7 mouse cellular contexts compared by ENCODE assay signal in genomic region chr17:12723986-12724766, GRCm38 (mm10). TPM values are rescaled to one million over a fixed set of nuclear protein-coding genes. Genes with fewer than 3 reads are reported as not detected.
A peak's percentile ranks its signal among the peaks of the same experiment; 100 is the strongest.
DNase-seq lines count a peak whose midpoint lies in the region; TF ChIP-seq lines count a peak whose summit lies in the region.

No protein-coding gene starts in this region.

- DNase-seq in MEL (ENCODE audit: low read depth, low spot score) (peak; percentile 70), liver (peak; percentile 38)
- peak; percentile 66 for DNase-seq in adrenal gland, postnatal 14 days
- DNase-seq in heart, postnatal 10 days, result peak; percentile 72 to 74
- no peak for DNase-seq in left cerebral cortex, postnatal 25 days (ENCODE audit: low spot score in 2 of 2)
- no peak for DNase-seq in retina, postnatal 1 day
- DNase-seq in embryo, embryonic 10 days (ENCODE audit: low spot score), result no peak

- no peak for TF ChIP-seq CTCF in MEL (IDR thresholded peaks at IDR 0.05 in 2 of 3, conservative IDR thresholded peaks at IDR 0.05 in 1 of 3; ENCODE audit: control insufficient read depth in 1 of 3, insufficient read depth in 1 of 3, low read depth in 2 of 3, low read length in 3 of 3, poor library complexity in 1 of 3, severe bottlenecking in 1 of 3)

- no peak for TF ChIP-seq RAD21 in MEL (IDR thresholded peaks at IDR 0.05; ENCODE audit: low read depth, low read length)

- no peaks in the 10 kb centered on the region for H3K27me3 ChIP-seq in MEL (ENCODE audit: control insufficient read depth in 1 of 2, insufficient read depth in 2 of 2, low read length in 2 of 2)

- no peaks in the 10 kb centered on the region for H3K9me3 ChIP-seq in MEL (replicated peaks; ENCODE audit: insufficient read depth, low read length)

- H3K79me2 ChIP-seq in MEL (ENCODE audit: control insufficient read depth, insufficient read depth, low read length, poor library complexity), result no peaks in the 10 kb centered on the region

- TF ChIP-seq POLR2A in MEL (IDR thresholded peaks at IDR 0.05; ENCODE audit: control insufficient read depth in 1 of 2, insufficient read depth in 1 of 2, low read depth in 1 of 2, low read length in 2 of 2, poor library complexity in 1 of 2), result no peak

- peak; percentile 55 to 58 for TF ChIP-seq EP300 in MEL (IDR thresholded peaks at IDR 0.05; ENCODE audit: low read depth in 1 of 2, low read length in 2 of 2)

- intact Hi-C loops in heart, postnatal 10 days (cut with DNase I), result loop anchor here (2.0 to 10.0 kb wide), 3 partner anchors 15 to 271 kb away; partner anchors contain the start of gene Wtap
- intact Hi-C loops in left cerebral cortex, postnatal 25 days (cut with DNase I), result no loop called here

- peak overlapping the region; percentile 34; the same call in 1 of the 2 replicates for H3K27ac ChIP-seq in MEL (ENCODE audit: control insufficient read depth, low read depth, low read length)

- peaks cover 0 to 27% of the 10 kb centered on the region in 2 experiments; a peak in 3 of 4 replicates for H3K36me3 ChIP-seq in MEL (ENCODE audit: control insufficient read depth in 1 of 2, insufficient read depth in 2 of 2, low read length in 2 of 2)

- H3K9ac ChIP-seq in MEL (ENCODE audit: control insufficient read depth, low read depth, low read length, poor library complexity, severe bottlenecking), result no peak overlapping the region

- peaks cover 15 to 29% of the 10 kb centered on the region in 2 experiments for H3K4me1 ChIP-seq in MEL (ENCODE audit: control insufficient read depth in 1 of 2, insufficient read depth in 2 of 2, low read length in 2 of 2)

- H3K4me3 ChIP-seq in MEL (ENCODE audit: control insufficient read depth in 1 of 2, insufficient read depth in 1 of 2, low read depth in 2 of 2, low read length in 2 of 2), result no peak overlapping the region

TF ChIP-seq in MEL, 35 proteins besides CTCF, POLR2A, EP300 and RAD21:
- TF ChIP-seq KAT2A (conservative IDR thresholded peaks at IDR 0.05; ENCODE audit: low read depth, low read length) (no peak), CHD1 (IDR thresholded peaks at IDR 0.05; ENCODE audit: low read depth, low read length) (no peak), TCF12 (IDR thresholded peaks at IDR 0.05; ENCODE audit: low read depth, low read length) (peak; percentile 52; the same call in 1 of the 2 replicates), TAL1 (IDR thresholded peaks at IDR 0.05; ENCODE audit: low read length) (peak; percentile 73), TBP (IDR thresholded peaks at IDR 0.05; ENCODE audit: low read depth, low read length) (no peak), ETS1 (IDR thresholded peaks at IDR 0.05; ENCODE audit: low read depth, low read length) (peak; percentile 62), SIN3A (IDR thresholded peaks at IDR 0.05; ENCODE audit: low read length) (0 out of 2 replicates have a peak, but pooled peaks have one; percentile 31), GATA1 (IDR thresholded peaks at IDR 0.05; ENCODE audit: low read depth, low read length) (peak; percentile 76), RCOR1 (IDR thresholded peaks at IDR 0.05; ENCODE audit: low read depth, low read length) (peak; percentile 48), MXI1 (IDR thresholded peaks at IDR 0.05; ENCODE audit: low read depth, low read length) (peak; percentile 58)

RNA-seq across cellular contexts. Expression of gene Igf2r, which starts 45.3 kb away (rescaled TPM):
- 18.0 and 18.8 TPM in 2 replicates for total RNA-seq in MEL (2012; rRNA removed)
- 10 to 100 TPM; 18.3 to 21.7 TPM for polyA plus RNA-seq in MEL (2012; ENCODE audit: insufficient read depth in 1 of 2, insufficient read length in 2 of 2, low read depth in 1 of 2, low replicate concordance in 2 of 2, missing spikeins in 1 of 2)
- 65.2 and 75.4 TPM in 2 replicates for total RNA-seq in adrenal gland, postnatal 14 days (2021)
- 100 to 1,000 TPM; 180 to 214 TPM for total RNA-seq in heart, postnatal 10 days (2021)
- total RNA-seq in left cerebral cortex, postnatal 25 days (2021), result 10 to 100 TPM; 28.5 to 29.2 TPM

RNA-seq across cellular contexts. Expression of gene Slc22a1, which starts 48.5 kb away (rescaled TPM):
- not detected in 2 replicates for total RNA-seq in MEL (2012; rRNA removed)
- not detected for polyA plus RNA-seq in MEL (2012; ENCODE audit: insufficient read depth in 1 of 2, insufficient read length in 2 of 2, low read depth in 1 of 2, low replicate concordance in 2 of 2, missing spikeins in 1 of 2)
- 1.2 and 18.3 TPM in 2 replicates for total RNA-seq in adrenal gland, postnatal 14 days (2021)
- 1 to 10 TPM; 2.3 to 3.4 TPM for total RNA-seq in heart, postnatal 10 days (2021)
- total RNA-seq in left cerebral cortex, postnatal 25 days (2021), result 1 to 10 TPM in 1 of 2 experiments, under 1 TPM in 1; 0.87 to 1.9 TPM

Comparison
In these comparisons a context has a peak if more than half of its experiments do, and no peak if none do; other contexts are left out.
1. DNase-seq: peak in MEL (single experiment), adrenal gland, postnatal 14 days (single experiment), heart, postnatal 10 days (2 of 2) and liver (single experiment); none in left cerebral cortex, postnatal 25 days (0 of 2), retina, postnatal 1 day (single experiment) and embryo, embryonic 10 days (single experiment).